Mouse (Mus musculus) myocyte (in vitro differentiated cells): ENCODE data around the gene Ndufc1.

Experiments used
- E2F4 ChIP-seq: IDR thresholded peaks from one replicate; pipeline ENCODE4 v1.6.1; 2011; ENCODE audit warnings: mild to moderate bottlenecking, control low read depth, moderate library complexity; ENCODE audit not compliant: insufficient read depth
- MAX ChIP-seq: IDR thresholded peaks from one replicate; pipeline ENCODE4 v1.6.1; 2011; ENCODE audit warnings: low read depth, mild to moderate bottlenecking, control low read depth
- MYOD1 ChIP-seq, 3 experiments: IDR thresholded peaks; one replicate each; pipeline ENCODE4 v1.6.1; 2011; ENCODE audit warnings: control low read depth in 2 of 3, low read depth in 2 of 3, mild to moderate bottlenecking in 2 of 3, moderate library complexity in 1 of 3; ENCODE audit not compliant: insufficient read length in 2 of 3, control insufficient read depth in 1 of 3
- MYOG ChIP-seq, 3 experiments: IDR thresholded peaks; one replicate each; pipeline ENCODE4 v1.6.1; 2011; ENCODE audit warnings: control low read depth in 2 of 3, low read depth in 2 of 3, mild to moderate bottlenecking in 2 of 3; ENCODE audit not compliant: insufficient read length in 2 of 3, control insufficient read depth in 1 of 3, insufficient read depth in 1 of 3
- POLR2A ChIP-seq: IDR thresholded peaks from one replicate; pipeline ENCODE4 v1.6.1; 2011; ENCODE audit warnings: low read depth, mild to moderate bottlenecking, control low read depth, moderate library complexity; ENCODE audit not compliant: insufficient read length
- POLR2AphosphoS2 ChIP-seq: IDR thresholded peaks from one replicate; pipeline ENCODE4 v1.6.1; 2011; ENCODE audit warnings: low read depth, control low read depth; ENCODE audit not compliant: insufficient read length
- TCF12 ChIP-seq: IDR thresholded peaks from one replicate; pipeline ENCODE4 v1.6.1; 2011; ENCODE audit warnings: mild to moderate bottlenecking, control low read depth; ENCODE audit not compliant: poor library complexity, insufficient read depth, severe bottlenecking
- TCF3 ChIP-seq: IDR thresholded peaks from one replicate; pipeline ENCODE4 v1.6.1; 2011; ENCODE audit warnings: low read depth, control low read depth; ENCODE audit not compliant: insufficient read length
- USF1 ChIP-seq: IDR thresholded peaks from one replicate; pipeline ENCODE4 v1.6.1; 2011; ENCODE audit warnings: low read depth, mild to moderate bottlenecking, control low read depth, moderate library complexity

GRCm38 (mm10) chr3:51407870-51408560, 773 bp downstream of the Ndufc1 start:
- no peak for TF ChIP-seq POLR2AphosphoS2
- no peak for TF ChIP-seq MYOG (IDR thresholded peaks at IDR 0.05; ENCODE audit: control insufficient read depth in 1 of 3, insufficient read depth in 1 of 3, insufficient read length in 2 of 3, low read depth in 2 of 3)
- TF ChIP-seq POLR2A: no peak
- no peak for TF ChIP-seq USF1
- TF ChIP-seq TCF12: no peak
- no peak for TF ChIP-seq MAX
- TF ChIP-seq E2F4: no peak
- TF ChIP-seq TCF3: no peak
- TF ChIP-seq MYOD1 (IDR thresholded peaks at IDR 0.05; ENCODE audit: control insufficient read depth in 1 of 3, insufficient read length in 2 of 3, low read depth in 2 of 3): no peak
